Mouse (Mus musculus) stomach, postnatal 0 days (tissue): ENCODE data around the gene Ankrd42. TPM values are rescaled to one million over a fixed set of nuclear protein-coding genes. Genes with fewer than 3 reads are reported as not detected.

ENCODE experiments used
- ATAC-seq: fragments of 200-750 bp; cut with Nextera tagmentation; 2 replicates; pipeline ENCODE4 v1.8.0; 2017; ENCODE audit not compliant: low FRiP score, low TSS enrichment
- DNase-seq: peaks from one replicate; pipeline ENCODE4 v3.0.0-alpha.2; 2016; ENCODE audit warnings: low spot score
- H3K27ac ChIP-seq: fragments of 300-500 bp; sonication (generic); replicated peaks from 2 replicates; pipeline ENCODE4 v1.5.1; 2014; ENCODE audit warnings: mild to moderate bottlenecking, control low read depth
- H3K27me3 ChIP-seq: fragments of 300-500 bp; sonication (generic); 2 replicates; pipeline ENCODE4 v1.6.1; 2014; ENCODE audit warnings: low read length; ENCODE audit not compliant: control insufficient read depth, insufficient read depth
- H3K36me3 ChIP-seq: fragments of 300-500 bp; sonication (generic); 2 replicates; pipeline ENCODE4 v1.6.1; 2014; ENCODE audit warnings: low read length, mixed read lengths; ENCODE audit not compliant: control insufficient read depth, insufficient read depth
- H3K4me1 ChIP-seq: fragments of 300-500 bp; sonication (generic); replicated peaks from 2 replicates; pipeline ENCODE4 v1.6.1; 2014; ENCODE audit warnings: antibody characterized with exemption; ENCODE audit not compliant: control insufficient read depth, insufficient read depth
- H3K4me2 ChIP-seq: fragments of 300-500 bp; sonication (generic); replicated peaks from 2 replicates; pipeline ENCODE4 v1.6.1; 2014; ENCODE audit warnings: low read depth, mild to moderate bottlenecking, control low read depth, moderate library complexity
- H3K4me3 ChIP-seq: fragments of 300-500 bp; sonication (generic); 2 replicates; pipeline ENCODE4 v1.5.1; 2014; ENCODE audit warnings: low read depth, low read length, control low read depth
- H3K9ac ChIP-seq: fragments of 300-500 bp; sonication (generic); 2 replicates; pipeline ENCODE4 v1.6.1; 2014; ENCODE audit warnings: mild to moderate bottlenecking, low read length, control low read depth, mixed read lengths
- H3K9me3 ChIP-seq: fragments of 300-500 bp; sonication (generic); 2 replicates; pipeline ENCODE4 v1.6.1; 2016; ENCODE audit warnings: low read length; ENCODE audit not compliant: control insufficient read depth
- CTCF ChIP-seq: IDR thresholded peaks from 2 replicates; pipeline ENCODE4 v1.5.1; 2016; ENCODE audit warnings: antibody characterized with exemption, low read depth, mild to moderate bottlenecking, moderate library complexity
- EP300 ChIP-seq: optimal IDR thresholded peaks from 2 replicates; pipeline ENCODE3; 2016; ENCODE audit warnings: antibody characterized with exemption
- WGBS: fragments of 180-500 bp; shearing (Covaris S2); extraction: QIAGEN DNeasy Blood & Tissue Kit; methylation state at CpG from one replicate; pipeline ENCODE4 v1.1.7; 2014; 5-methylcytosine and 5-hydroxymethylcytosine counted together
- polyA plus RNA-seq: library from polyadenylated mRNA; unstranded; fragments of >200 nt; fragmentation: Nextera tagmentation; extraction: Ambion mirVana; gene quantifications from 2 replicates; pipeline ENCODE4 v1.2.1, GENCODE M21; 2015

The Ankrd42 gene
- polyA plus RNA-seq, 1 experiment from 2014 or later, result 1.6 TPM

DNA sequence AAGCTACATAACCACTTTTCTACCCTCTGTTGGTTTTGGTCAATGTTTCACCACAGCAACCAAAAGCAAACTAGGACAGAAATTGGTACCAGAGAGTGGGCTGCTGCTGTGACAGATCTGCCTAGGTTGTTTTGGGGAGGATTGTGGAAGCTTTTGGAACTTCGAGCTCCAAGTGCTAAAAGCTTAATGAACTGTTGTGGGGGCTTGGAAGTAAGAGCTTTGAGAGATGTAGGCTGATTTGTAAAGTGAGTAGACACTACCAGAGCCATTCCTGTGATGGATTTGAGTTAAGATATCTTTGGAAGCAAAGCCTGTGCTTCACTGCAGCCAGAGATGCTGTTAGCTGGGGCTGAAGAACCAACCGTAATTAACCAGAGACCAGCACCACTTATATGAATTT lies 46.1 kb downstream of the Ankrd42 start:
- no peak overlapping the region for H3K27ac ChIP-seq
- no peak overlapping the region for H3K4me2 ChIP-seq
- no peak overlapping the region for H3K9ac ChIP-seq
- H3K4me1 ChIP-seq, result no peaks in the 10 kb centered on the region
- no peaks in the 10 kb centered on the region for H3K27me3 ChIP-seq
- H3K36me3 ChIP-seq, result no peaks in the 10 kb centered on the region
- 80% methylated on average over 2 of the region's 2 CpGs for WGBS
- no peak for DNase-seq
- ATAC-seq, result no peak
- no peaks in the 10 kb centered on the region for H3K9me3 ChIP-seq
- TF ChIP-seq EP300 (no peak), CTCF (no peak)
- H3K4me3 ChIP-seq, result no peak overlapping the region

GRCm38 (mm10) chr7:92589986-92590385 lies 47.0 kb downstream of the Ankrd42 start:
- no peaks in the 10 kb centered on the region for H3K36me3 ChIP-seq
- H3K4me1 ChIP-seq, result no peaks in the 10 kb centered on the region
- no peak for ATAC-seq
- H3K4me3 ChIP-seq, result no peak overlapping the region
- no peak for DNase-seq
- no peak for TF ChIP-seq CTCF
- no peak for TF ChIP-seq EP300
- no peaks in the 10 kb centered on the region for H3K9me3 ChIP-seq
- no peak overlapping the region for H3K9ac ChIP-seq
- WGBS, result 77% methylated on average over 7 of the region's 7 CpGs
- no peaks in the 10 kb centered on the region for H3K27me3 ChIP-seq
- H3K4me2 ChIP-seq, result no peak overlapping the region
- no peak overlapping the region for H3K27ac ChIP-seq

DNA sequence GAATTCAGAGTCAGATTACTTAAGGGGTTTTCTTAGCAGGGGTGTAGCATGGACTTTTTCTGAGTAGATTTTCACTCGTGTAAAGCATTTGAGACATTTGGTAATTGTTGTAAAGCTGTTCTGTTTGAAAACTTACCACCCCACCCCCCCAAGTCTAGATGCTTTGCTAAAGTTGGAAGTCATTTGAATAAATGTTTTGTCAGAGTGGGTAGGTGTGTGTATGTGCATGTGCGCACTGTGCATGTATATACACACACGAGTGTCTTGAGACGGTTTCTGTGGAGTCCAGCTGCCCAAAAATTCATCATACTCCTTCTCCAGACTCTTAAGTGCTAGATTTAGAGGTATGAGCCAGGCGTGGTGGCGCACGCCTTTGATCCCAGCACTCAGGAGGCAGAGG lies 53.4 kb downstream of the Ankrd42 start:
- TF ChIP-seq EP300, result no peak
- no peak for TF ChIP-seq CTCF
- WGBS, result 87% methylated on average over 7 of the region's 7 CpGs

DNA sequence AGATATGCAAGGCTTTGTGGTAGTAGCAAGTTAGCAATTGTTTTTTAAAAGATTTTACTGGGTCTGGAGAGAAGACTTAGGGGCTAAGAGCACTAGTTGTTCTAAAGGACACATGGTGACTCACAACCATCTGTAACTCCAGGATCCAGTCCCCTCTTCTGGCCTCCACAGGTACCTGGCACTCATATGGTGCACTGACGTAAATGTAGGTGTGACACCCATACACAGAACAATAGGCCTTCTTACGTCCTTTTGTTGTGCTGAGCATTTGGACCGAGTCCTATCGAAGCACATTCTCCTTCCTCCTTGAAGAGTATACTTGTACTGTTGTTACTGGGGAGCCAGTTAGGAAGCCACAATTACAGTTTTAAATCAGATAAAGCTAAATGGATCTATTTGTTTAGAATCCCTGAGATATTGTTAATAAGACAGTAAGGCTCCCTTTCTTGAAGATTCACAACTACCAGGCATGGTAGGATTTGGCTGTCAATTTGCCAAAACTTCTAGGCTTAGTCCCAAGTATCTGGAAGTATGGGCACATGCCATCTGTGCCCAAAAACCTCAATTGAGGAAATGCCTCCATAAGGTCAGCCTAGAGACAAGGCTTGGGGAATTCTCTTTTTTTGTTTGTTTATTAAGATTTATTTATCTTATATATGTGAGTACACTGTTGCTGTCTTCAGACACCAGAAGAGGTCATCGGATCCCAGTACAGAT lies 56.3 kb downstream of the Ankrd42 start:
- Histone ChIP-seq H3K4me2 (no peak overlapping the region), H3K36me3 (peaks cover 5% of the 10 kb centered on the region; the same call in 1 of the 2 replicates), H3K27me3 (no peaks in the 10 kb centered on the region), H3K9me3 (no peaks in the 10 kb centered on the region), H3K4me3 (no peak overlapping the region), H3K27ac (no peak overlapping the region), H3K9ac (no peak overlapping the region), H3K4me1 (no peaks in the 10 kb centered on the region)
- DNase-seq (no peak), ATAC-seq (no peak)
- TF ChIP-seq CTCF (no peak), EP300 (no peak)
- 81% methylated on average over 5 of the region's 5 CpGs for WGBS

More for the DNA sequence above, 53.4 kb downstream of the Ankrd42 start:
- H3K27ac ChIP-seq, result no peak overlapping the region
- H3K27me3 ChIP-seq, result no peaks in the 10 kb centered on the region
- no peaks in the 10 kb centered on the region for H3K4me1 ChIP-seq
- no peak overlapping the region for H3K9ac ChIP-seq
- ATAC-seq (no peak), DNase-seq (no peak)
- H3K9me3 ChIP-seq, result no peaks in the 10 kb centered on the region
- no peak overlapping the region for H3K4me3 ChIP-seq
- H3K4me2 ChIP-seq, result no peak overlapping the region
- H3K36me3 ChIP-seq, result peaks cover 5% of the 10 kb centered on the region; the same call in 1 of the 2 replicates

- Histone ChIP-seq H3K9me3 (no peaks in the 10 kb centered on the region), H3K27me3 (no peaks in the 10 kb centered on the region), H3K36me3 (peaks cover 3% of the 10 kb centered on the region; the same call in 1 of the 2 replicates), H3K4me2 (no peak overlapping the region), H3K4me3 (no peak overlapping the region), H3K4me1 (no peaks in the 10 kb centered on the region), H3K27ac (no peak overlapping the region), H3K9ac (no peak overlapping the region)
- ATAC-seq (no peak), DNase-seq (no peak)
- TF ChIP-seq EP300, result no peak
- no peak for TF ChIP-seq CTCF
- WGBS, result 79% methylated on average over 1 of the region's 1 CpGs
These were observed 70.2 kb downstream of the Ankrd42 start for GRCm38 (mm10) chr7:92566775-92567174.

- peak; percentile 87 for DNase-seq
- Histone ChIP-seq H3K4me2 (peak within 1 kb of the TSS; percentile 64), H3K27ac (peak within 1 kb of the TSS; percentile 91), H3K4me3 (peak within 1 kb of the TSS; percentile 87), H3K4me1 (no peaks in the 10 kb centered on the region), H3K36me3 (no peaks in the 10 kb centered on the region), H3K27me3 (no peaks in the 10 kb centered on the region), H3K9me3 (no peaks in the 10 kb centered on the region), H3K9ac (peak within 1 kb of the TSS; percentile 75)
- TF ChIP-seq CTCF (peak; percentile 82), EP300 (peak; percentile 78)
- under 1% methylated on average over 60 of the region's 60 CpGs for WGBS
- ATAC-seq, result peak; percentile 98
These were observed 75.7 kb downstream of the Ankrd42 start, which contains the start of gene Ccdc90b for GRCm38 (mm10) chr7:92560986-92561876. TSS of gene Ccdc90b (plus strand) at chr7:92561149.
